Mouse (Mus musculus): ENCODE measurements around the gene Smg5.
"Not testable (repeated sequence)": the region's sequence is repeated elsewhere in the genome, so short reads cannot be mapped to it uniquely, and the experiment has no call there.

Smg5 gene

DNA sequence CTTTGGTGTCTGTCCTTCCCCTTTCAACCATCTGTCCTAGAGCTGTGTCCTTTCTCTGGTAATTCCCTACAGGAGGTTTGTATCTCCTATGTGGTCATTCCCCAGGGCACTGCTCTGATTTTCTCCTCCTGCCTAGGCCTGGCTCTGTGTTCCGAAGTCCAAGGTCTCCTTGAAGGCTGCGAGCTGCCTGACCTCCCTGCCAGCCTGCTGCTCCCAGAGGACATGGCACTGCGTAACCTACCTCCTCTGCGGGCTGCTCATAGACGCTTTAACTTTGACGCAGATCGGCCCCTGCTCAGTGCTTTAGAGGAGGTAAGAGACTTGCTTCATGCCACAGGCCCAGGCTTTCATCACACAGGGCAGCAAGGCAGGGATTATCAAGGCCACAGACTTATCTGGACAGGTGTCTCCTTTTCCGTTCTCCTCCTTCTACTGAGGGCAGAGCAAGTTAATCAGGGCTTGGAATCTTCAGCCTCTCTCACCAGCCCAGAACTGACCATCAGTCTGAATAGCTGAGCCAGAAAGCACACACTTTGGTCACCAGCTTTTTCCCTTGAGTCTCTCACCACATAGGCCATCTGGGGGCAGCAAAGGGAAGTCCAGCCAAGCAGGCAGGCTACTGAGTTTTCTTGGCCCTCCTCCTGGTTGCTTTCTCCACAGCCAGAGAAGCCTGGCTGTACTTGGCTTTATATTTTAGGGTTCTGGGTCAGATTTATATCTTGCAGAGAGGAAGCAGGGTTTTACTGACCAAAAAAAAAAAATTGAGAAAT, 18.5 kb downstream of the Smg5 start:
- no peak for DNase-seq (ENCODE audit: low read depth, low spot score)

DNA sequence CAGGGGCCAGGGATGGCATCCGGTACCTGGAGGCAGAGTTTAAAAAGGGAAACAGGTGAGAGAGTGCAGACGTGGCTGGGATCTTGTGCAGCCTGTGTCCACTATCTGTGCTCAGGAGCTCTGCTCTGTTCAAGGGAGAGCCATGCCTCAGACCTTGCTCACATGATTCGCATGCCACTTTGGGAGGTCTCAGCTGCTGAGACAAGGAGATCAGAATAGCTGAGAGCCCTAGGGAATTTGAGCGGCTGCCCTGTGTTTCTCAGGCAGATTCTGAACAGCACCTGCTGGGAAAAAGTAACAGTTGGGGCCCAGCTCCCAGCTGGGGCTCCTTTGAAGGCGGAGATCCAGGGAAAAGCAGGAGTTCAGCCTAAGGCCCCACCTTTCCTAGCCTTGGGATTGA, 23.5 kb downstream of the Smg5 start:
- DNase-seq (ENCODE audit: low read depth, low spot score): no peak

DNA sequence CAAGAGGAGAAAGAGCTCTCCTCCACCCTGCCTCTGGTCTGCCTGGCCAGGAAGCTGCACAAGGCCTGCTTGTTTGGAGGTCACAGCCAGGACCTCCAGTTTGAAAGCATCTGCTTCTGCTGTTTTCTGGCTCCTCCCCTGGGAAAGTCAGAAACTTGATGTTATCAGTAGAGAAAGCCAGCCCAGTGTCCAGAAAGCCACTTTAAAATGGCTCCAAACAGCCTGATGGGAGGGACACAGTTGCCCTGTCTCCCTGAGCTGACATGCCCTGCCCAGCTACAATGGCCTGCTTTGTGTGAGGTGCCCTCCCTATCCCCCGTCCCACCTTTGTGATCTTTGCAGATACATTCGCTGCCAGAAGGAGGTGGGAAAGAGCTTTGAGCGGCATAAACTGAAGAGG, 23.9 kb downstream of the Smg5 start:
- no peak for DNase-seq (ENCODE audit: low read depth, low spot score)

DNA sequence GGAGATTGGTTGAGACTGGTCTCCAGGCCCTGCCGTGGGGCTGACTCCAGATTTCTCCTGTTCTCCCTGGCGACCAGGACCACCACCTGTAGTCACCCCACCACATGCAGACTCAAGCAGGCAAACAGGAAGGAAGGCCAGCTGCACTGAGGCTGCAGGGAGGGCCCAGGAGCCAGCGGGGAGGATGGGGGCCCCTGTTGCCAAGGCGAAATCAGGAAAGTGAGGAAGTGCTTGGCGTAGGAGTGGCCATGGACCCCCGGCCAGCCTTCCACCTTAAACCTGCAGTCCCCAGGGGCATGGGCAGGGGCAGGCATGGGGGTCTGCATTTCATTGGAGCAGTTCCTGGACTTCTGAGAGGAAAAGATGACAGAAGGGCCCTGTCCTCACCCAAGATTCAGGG, 25.0 kb downstream of the Smg5 start:
- no peak for DNase-seq (ENCODE audit: low read depth, low spot score)

DNA sequence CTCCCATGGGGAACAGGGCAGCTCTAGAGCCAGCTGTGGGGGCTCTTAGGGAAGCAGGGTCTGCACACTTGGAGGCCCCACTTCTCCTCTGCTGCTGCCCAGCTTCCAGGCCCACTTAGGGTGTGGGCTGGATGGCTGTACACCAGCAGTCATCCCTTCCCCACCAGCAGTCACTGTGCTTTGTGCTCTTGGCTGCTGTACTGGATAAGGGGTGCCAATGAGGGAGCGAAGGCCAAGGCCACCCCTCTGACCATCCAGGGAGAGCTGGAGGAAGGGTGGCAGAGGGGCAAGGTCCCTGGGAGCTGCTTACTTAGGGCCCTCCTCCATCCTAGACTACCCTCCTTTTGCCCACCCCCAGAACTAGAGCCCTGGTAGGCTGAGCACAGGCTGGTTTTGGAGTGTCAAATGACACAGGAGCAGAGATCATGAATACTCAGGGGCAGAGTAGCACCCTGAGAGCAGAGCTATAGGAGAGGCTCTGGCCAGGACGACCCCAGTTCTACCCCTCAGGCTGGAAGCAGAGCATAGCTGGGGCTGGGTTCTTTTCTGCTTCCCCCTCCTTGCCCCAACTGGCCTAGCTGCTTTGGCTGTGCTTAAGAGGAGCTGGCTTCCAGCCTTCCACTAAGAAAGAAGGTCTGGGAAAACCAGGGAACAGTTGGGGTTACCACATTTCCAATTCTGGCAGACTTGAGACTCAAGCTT, 25.7 kb downstream of the Smg5 start:
- DNase-seq (ENCODE audit: low read depth, low spot score): no peak

DNA sequence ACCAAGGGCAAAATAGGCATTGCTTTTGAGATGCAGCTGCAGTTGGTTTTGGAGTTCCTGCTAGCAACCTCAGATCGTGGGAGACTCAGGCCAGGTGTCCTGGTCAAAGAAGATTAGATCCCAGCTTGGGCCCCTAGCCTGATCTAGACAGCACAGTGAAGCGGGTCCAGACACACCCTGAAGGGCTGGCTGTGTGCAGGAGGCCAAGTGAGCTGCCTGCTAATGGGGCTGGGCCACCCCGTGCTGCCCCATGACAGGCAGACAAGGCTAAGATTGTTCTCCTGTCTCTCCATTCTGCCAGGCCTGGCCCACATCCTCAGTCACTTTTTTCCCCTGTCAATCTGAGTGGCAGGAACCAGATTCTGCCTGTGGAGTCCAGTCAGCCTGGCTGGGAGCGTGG, 27.6 kb downstream of the Smg5 start:
- DNase-seq (ENCODE audit: low read depth, low spot score): no peak

DNA sequence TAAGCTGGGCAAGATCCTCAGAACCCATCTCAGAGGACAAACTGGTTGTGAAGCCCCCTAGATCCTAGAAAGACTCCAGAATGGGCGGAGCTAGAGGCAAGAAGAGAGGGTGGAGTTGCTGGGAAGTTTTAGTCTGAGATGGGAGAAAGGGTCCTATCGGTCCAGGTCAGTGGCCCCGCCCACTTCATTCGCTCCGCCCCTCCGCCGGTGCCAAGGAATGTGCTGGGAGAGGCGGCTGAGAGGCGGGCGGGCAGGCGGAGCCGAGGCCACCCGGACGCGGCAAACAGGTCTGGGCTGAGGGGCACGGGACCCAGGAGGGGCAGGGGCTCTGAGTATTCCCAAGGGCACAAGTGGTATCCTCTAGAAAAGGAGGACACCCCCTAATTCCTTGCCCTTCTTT, 28.3 kb downstream of the Smg5 start, which contains the start of gene Paqr6:
Gene Paqr6, plus strand, starts transcription at position 248 of the 400 bp plus-strand sequence.
- DNase-seq (ENCODE audit: low read depth, low spot score): peak; percentile 40

DNA sequence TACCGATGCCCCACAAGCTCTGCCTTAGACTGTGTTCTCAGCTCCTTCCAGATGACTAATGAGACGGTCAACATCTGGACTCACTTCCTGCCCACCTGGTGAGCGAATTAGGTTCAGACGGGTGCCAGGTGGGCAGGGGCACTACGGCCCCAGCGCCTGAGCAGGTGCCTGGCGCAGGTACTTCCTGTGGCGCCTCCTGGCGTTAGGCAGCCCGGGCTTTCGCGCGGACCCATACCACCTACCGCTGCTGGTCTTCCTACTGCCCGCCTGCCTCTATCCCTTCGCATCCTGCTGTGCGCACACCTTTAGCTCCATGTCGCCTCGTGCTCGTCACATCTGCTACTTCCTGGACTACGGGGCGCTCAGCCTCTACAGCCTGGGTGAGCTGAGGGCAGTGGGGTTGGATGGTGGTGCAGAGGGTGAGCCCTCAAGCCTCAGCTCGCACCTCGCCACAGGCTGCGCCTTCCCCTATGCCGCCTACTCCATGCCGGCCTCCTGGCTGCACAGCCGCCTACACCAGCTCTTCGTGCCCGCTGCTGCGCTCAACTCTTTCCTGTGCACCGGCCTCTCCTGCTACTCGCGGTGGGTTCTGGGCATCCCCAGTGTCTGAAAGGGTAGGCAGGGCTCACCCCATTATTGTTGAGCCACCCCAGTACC, 29.8 kb downstream of the Smg5 start:
- no peak for DNase-seq (ENCODE audit: low read depth, low spot score)

DNA sequence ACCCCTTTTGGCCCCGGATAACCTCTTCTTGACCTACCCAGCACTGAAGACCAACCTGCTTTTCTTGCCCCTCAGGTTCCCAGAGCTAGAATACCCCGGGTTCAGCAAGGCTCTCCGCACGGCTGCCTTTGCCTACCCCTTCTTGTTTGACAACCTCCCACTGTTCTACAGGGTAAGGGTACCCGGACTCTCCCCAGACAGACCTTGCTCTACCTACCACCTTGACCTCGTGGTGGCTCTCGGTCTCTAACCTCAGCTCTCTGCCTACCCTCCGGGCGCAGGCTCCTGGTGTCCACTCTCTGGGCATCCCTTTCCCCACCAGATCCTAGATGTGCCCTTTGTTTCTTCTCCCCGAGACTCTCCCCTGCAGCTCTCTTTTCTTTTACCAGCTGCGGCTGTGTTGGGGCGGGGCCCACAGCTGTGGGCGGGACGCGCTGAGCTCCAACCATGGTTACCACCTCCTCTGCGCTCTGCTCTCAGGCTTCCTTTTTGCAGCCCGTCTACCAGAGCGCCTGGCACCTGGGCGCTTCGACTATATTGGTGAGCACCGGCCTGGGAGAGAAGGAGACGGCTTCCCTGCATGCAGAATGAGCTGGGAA, 30.9 kb downstream of the Smg5 start:
- peak; percentile 35 for DNase-seq (ENCODE audit: low read depth, low spot score)

DNA sequence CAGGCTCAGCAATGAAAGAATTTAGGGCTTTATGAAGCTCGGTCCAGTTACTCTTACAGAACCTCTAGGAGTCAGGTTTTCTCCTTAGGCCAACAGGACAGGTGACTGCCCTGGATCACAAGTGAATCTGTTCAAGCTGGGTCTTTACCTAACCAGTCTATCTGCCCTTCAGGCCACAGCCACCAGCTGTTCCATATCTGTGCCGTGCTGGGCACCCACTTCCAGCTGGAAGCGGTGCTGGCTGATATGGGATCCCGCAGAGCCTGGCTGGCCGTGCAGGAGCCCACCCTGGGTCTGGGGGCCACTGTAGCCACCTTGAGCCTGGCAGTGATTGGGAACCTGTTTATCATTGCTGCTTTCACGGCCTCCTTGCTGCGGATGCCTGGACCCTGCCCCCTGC, 31.5 kb downstream of the Smg5 start:
- not testable (repeated sequence) for DNase-seq (ENCODE audit: low read depth, low spot score)

DNA sequence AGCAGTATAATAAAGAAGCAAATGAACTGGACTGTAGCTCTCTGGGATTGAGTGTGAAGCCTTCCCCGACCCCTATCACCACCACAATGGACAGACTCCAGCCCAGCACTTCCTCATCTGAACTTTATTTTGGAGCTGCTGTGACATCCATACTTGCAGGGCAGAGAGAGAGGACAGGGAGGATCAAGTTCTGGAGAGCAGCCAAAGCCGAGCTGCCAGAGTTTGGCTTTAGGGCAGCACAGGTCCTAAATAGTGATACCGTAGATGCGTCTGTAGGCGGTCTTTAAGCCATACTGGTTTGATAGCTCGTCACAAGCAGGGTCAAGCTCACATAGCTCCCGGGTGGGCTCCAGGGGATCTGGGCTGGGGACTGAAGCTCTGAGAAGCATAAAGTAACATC, 32.5 kb downstream of the Smg5 start:
- DNase-seq (ENCODE audit: low read depth, low spot score): not testable (repeated sequence)

DNA sequence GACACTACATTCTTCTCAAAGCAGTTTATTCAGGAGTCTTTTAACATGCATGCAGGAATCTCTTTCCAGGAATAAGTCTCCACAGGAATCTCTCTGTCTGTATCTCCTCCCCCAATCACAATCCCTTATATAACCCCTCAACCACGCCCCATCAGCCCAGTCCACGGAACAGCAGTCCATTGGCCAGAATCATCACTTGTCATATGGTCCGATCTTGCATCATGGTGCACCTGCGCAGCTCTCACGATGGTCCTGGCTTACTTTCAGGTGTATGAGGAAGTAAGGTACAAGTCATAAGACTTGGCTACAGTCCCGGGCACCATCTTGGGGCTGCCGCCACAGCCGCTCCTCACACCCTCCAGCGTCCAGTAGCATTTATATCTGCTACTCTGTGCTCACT, 36.6 kb downstream of the Smg5 start, which contains the start of gene Bglap3:
Gene Bglap3, minus strand, starts transcription at position 101 of the 400 bp plus-strand sequence.
- not testable (repeated sequence) for DNase-seq (ENCODE audit: low read depth, low spot score)

DNA sequence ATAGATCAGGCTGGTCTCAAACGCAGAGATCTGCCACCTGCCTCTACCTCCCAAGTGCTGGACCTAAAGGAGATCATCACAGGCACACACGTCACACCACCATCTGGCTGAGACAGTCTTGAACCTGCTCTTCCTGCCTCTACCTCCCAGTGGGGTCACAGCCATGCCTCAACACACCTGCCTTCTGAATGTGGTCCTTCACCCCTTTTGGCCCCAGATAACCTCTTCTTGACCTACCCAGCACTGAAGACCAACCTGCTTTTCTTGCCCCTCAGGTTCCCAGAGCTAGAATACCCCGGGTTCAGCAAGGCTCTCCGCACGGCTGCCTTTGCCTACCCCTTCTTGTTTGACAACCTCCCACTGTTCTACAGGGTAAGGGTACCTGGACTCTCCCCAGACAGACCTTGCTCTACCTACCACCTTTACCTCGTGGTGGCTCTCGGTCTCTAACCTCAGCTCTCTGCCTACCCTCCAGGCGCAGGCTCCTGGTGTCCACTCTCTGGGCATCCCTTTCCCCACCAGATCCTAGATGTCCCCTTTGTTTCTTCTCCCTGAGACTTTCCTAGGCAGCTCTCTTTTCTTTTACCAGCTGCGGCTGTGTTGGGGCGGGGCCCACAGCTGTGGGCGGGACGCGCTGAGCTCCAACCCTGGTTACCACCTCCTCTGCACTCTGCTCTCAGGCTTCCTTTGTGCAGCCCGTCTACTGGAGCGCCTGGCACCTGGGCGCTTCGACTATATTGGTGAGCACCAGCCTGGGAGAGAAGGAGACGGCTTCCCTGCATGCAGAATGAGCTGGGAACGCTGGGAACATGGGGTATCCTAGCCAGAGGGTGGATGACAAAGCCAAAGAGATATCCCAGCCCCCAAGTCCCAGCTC, 39.9 kb downstream of the Smg5 start:
- peak; percentile 51 for DNase-seq (ENCODE audit: low read depth, low spot score)

DNA sequence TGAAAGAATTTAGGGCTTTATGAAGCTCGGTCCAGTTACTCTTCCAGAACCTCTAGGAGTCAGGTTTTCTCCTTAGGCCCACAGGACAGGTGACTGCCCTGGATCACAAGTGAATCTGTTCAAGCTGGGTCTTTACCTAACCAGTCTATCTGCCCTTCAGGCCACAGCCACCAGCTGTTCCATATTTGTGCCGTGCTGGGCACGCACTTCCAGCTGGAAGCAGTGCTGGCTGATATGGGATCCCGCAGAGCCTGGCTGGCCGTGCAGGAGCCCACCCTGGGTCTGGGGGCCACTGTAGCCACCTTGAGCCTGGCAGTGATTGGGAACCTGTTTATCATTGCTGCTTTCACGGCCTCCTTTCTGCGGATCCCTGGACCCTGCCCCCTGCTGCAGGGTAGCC, 40.6 kb downstream of the Smg5 start:
- DNase-seq (ENCODE audit: low read depth, low spot score): peak; percentile 24

DNA sequence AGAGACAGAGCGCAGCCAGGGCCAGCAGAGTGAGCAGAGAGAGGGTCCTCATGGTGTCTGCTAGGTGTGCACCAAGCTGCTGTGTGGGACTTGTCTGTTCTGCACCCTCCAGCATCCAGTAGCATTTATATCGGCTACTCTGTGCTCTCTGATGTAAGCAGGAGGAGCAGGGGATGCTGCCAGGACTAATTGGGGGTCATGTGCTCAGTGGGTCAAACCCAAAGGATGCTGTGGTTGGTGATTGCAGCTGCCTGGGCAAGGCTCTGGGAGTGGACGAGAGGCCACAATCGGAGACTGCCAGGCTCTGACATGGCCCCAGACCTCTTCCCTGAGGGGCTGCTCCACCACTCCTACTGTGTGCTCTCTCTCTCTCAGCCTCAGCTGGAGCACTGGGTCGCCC, 42.5 kb downstream of the Smg5 start, which contains the start of gene Bglap2:
Gene Bglap2, minus strand, starts transcription at position 101 of the 400 bp plus-strand sequence.
- DNase-seq (ENCODE audit: low read depth, low spot score): not testable (repeated sequence)

DNA sequence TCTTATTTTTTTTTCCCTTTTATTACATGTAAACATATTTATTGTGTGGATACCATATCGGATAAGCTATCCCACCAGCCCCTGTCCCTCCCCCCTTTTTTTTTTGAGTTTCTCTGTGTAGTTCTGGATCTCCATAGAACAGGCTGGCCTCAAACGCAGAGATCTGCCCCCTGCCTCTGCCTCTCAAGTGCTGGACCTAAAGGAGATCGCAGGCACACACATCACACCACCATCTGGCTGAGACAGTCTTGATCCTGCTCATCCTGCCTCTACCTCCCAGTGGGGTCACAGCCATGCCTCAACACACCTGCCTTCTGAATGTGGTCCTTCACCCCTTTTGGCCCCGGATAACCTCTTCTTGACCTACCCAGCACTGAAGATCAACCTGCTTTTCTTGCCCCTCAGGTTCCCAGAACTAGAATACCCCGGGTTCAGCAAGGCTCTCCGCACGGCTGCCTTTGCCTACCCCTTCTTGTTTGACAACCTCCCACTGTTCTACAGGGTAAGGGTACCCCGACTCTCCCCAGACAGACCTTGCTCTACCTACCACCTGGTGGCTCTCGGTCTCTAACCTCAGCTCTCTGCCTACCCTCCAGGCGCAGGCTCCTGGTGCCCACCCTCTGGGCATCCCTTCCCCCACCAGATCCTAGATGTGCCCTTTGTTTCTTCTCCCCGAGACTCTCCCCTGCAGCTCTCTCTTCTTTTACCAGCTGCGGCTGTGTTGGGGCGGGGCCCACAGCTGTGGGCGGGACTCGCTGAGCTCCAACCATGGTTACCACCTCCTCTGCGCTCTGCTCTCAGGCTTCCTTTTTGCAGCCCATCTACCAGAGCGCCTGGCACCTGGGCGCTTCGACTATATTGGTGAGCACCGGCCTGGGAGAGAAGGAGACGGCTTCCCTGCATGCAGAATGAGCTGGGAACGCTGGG, 45.6 kb downstream of the Smg5 start:
- DNase-seq (ENCODE audit: low read depth, low spot score): not testable (repeated sequence)

DNA sequence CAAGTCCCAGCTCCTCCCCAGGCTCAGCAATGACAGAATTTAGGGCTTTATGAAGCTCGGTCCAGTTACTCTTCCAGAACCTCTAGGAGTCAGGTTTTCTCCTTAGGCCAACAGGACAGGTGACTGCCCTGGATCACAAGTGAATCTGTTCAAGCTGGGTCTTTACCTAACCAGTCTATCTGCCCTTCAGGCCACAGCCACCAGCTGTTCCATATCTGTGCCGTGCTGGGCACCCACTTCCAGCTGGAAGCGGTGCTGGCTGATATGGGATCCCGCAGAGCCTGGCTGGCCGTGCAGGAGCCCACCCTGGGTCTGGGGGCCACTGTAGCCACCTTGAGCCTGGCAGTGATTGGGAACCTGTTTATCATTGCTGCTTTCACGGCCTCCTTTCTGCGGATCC, 46.3 kb downstream of the Smg5 start:
- DNase-seq (ENCODE audit: low read depth, low spot score): not testable (repeated sequence)

DNA sequence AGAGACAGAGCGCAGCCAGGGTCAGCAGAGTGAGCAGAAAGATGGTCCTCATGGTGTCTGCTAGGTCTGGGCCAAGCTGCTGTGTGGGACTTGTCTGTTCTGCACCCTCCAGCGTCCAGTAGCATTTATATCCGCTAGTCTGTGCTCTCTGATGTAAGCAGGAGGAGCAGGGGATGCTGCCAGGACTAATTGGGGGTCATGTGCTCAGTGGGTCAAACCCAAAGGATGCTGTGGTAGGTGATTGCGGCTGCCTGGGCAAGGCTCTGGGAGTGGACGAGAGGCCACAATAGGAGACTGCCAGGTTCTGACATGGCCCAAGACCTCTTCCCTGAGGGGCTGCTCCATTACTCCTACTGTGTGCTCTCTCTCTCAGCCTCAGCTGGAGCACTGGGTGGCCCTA, 48.3 kb downstream of the Smg5 start, which contains the start of gene Bglap:
Gene Bglap, minus strand, starts transcription at position 101 of the 400 bp plus-strand sequence.
- DNase-seq (ENCODE audit: low read depth, low spot score): no peak

DNA sequence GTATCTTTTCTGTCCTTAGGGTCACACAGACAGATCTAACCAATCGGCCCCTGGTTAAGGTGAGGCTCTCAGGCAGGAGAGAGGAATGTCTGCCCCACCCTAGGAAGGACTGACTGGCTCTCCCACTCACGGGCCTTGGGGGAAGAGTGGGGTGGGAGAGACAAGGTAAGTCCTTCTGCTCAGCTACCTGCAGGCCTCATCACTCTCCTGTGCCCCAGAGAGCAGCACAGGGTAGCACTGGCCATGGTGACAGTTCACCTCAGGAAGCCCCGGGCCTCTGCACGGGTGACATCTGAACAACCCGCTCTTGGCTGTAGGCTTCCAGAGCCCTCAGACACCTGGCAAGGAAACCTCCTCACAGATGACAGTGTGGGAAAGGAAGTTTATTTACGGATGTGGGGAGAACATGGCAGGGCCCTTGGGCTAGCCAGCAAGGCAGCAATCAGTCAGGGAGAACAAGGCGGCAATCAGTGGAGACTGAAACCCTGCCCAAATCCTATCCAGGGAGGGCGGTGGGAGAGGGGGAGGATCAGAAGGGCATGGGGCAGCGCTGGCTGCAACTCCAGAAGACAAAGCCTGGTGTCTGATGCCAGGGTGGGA, 57.8 kb downstream of the Smg5 start:
- DNase-seq (ENCODE audit: low read depth, low spot score): no peak
